Mouse (Mus musculus) CH12.LX (cell line): ENCODE data around the gene Rubcnl. TPM values are rescaled to one million over a fixed set of nuclear protein-coding genes. Genes with fewer than 3 reads are reported as not detected.

Experiments
- DNase-seq: peaks from one replicate; pipeline ENCODE4 v3.0.0-alpha.2; 2013; ENCODE audit errors: extremely low read depth
- H3K27ac ChIP-seq: 2 replicates; pipeline ENCODE4 v1.5.1; 2012; ENCODE audit warnings: low read depth, mild to moderate bottlenecking, control low read depth, moderate library complexity; ENCODE audit not compliant: insufficient read depth
- H3K27me3 ChIP-seq: replicated peaks from 2 replicates; pipeline ENCODE3; 2012; ENCODE audit warnings: inconsistent platforms
- H3K36me3 ChIP-seq, 2 experiments: replicated peaks in 1 of 2; 2 replicates each; pipeline versions ENCODE3 to v1.6.1; 2012; ENCODE audit warnings: inconsistent platforms in 1 of 2, low read length in 1 of 2, mild to moderate bottlenecking in 1 of 2, mixed read lengths in 1 of 2, moderate library complexity in 1 of 2; ENCODE audit not compliant: control insufficient read depth in 1 of 2, insufficient read depth in 1 of 2
- H3K4me1 ChIP-seq, 2 experiments: 2 replicates each; pipeline ENCODE4 v1.6.1; 2012; ENCODE audit warnings: inconsistent platforms in 1 of 2, moderate library complexity in 1 of 2; ENCODE audit not compliant: insufficient read depth in 2 of 2, control insufficient read depth in 1 of 2
- H3K4me2 ChIP-seq: 2 replicates; pipeline ENCODE4 v1.6.1; 2012; ENCODE audit warnings: low read depth, mild to moderate bottlenecking, control low read depth; ENCODE audit not compliant: poor library complexity, insufficient read depth, severe bottlenecking
- H3K4me3 ChIP-seq, 3 experiments: fragments of 150-350 bp in 1 of 3; sonication (generic) in 1 of 3; replicated peaks in 1 of 3; 2 replicates each; pipeline versions ENCODE3 to v1.5.1; 2011 to 2012; ENCODE audit warnings: low read depth in 2 of 3, low read length in 2 of 3, mild to moderate bottlenecking in 2 of 3, moderate library complexity in 2 of 3, control low read depth in 1 of 3, improper control_type of control experiment in 1 of 3, inconsistent platforms in 1 of 3, mixed read lengths in 1 of 3; ENCODE audit not compliant: poor library complexity in 1 of 3
- H3K79me2 ChIP-seq: replicated peaks from 2 replicates; pipeline ENCODE4 v1.6.1; 2012; ENCODE audit warnings: mild to moderate bottlenecking, moderate library complexity; ENCODE audit not compliant: control insufficient read depth, poor library complexity, insufficient read depth, severe bottlenecking; ENCODE audit errors: extremely low read depth
- H3K9ac ChIP-seq: 2 replicates; pipeline ENCODE4 v1.6.1; 2012; ENCODE audit warnings: low read depth, mild to moderate bottlenecking, control low read depth, moderate library complexity; ENCODE audit not compliant: insufficient read depth
- H3K9me3 ChIP-seq: replicated peaks from 2 replicates; pipeline ENCODE3; 2012; ENCODE audit warnings: low read length, inconsistent platforms, mixed read lengths
- CHD1 ChIP-seq: IDR thresholded peaks from 2 replicates; pipeline ENCODE4 v1.6.1; 2012; ENCODE audit warnings: low read depth, low read length, improper control_type of control experiment, inconsistent platforms
- CTCF ChIP-seq, 2 experiments: IDR thresholded peaks in 1 of 2; conservative IDR thresholded peaks in 1 of 2; 2 replicates each; pipeline ENCODE4 v1.5.1; 2011 to 2012; ENCODE audit warnings: low read depth in 2 of 2, low read length in 2 of 2, improper control_type of control experiment in 1 of 2, inconsistent platforms in 1 of 2, mild to moderate bottlenecking in 1 of 2, moderate library complexity in 1 of 2
- ELF1 ChIP-seq: IDR thresholded peaks from 2 replicates; pipeline ENCODE4 v1.6.1; 2014; ENCODE audit warnings: low read depth, mild to moderate bottlenecking, inconsistent platforms, low read length, improper control_type of control experiment
- MAFK ChIP-seq: IDR thresholded peaks from 2 replicates; pipeline ENCODE4 v1.6.1; 2011; ENCODE audit warnings: low read length, improper control_type of control experiment; ENCODE audit not compliant: insufficient replicate concordance
- MAX ChIP-seq: IDR thresholded peaks from 2 replicates; pipeline ENCODE4 v1.6.1; 2011; ENCODE audit warnings: low read length, improper control_type of control experiment
- MEF2A ChIP-seq: IDR thresholded peaks from 2 replicates; pipeline ENCODE4 v1.6.1; 2014; ENCODE audit warnings: low read depth, mild to moderate bottlenecking, inconsistent platforms, low read length, improper control_type of control experiment, borderline replicate concordance
- MXI1 ChIP-seq: IDR thresholded peaks from 2 replicates; pipeline ENCODE4 v1.6.1; 2011; ENCODE audit warnings: mild to moderate bottlenecking, low read depth, low read length, improper control_type of control experiment
- NELFE ChIP-seq: IDR thresholded peaks from 2 replicates; pipeline ENCODE4 v1.6.1; 2011; ENCODE audit warnings: low read depth, low read length, improper control_type of control experiment
- RAD21 ChIP-seq: IDR thresholded peaks from 2 replicates; pipeline ENCODE4 v1.6.1; 2011; ENCODE audit warnings: low read depth, mild to moderate bottlenecking, low read length, improper control_type of control experiment, moderate library complexity
- TCF12 ChIP-seq: IDR thresholded peaks from 2 replicates; pipeline ENCODE4 v1.6.1; 2014; ENCODE audit warnings: low read depth, mild to moderate bottlenecking, inconsistent platforms, low read length, improper control_type of control experiment
- USF1 ChIP-seq: IDR thresholded peaks from 2 replicates; pipeline ENCODE4 v1.6.1; 2014; ENCODE audit warnings: low read depth, mild to moderate bottlenecking, inconsistent platforms, low read length, improper control_type of control experiment
- ZNF384 ChIP-seq: IDR thresholded peaks from 2 replicates; pipeline ENCODE4 v1.6.1; 2012; ENCODE audit warnings: low read depth, low read length, improper control_type of control experiment, inconsistent platforms
- dilution Hi-C: fragments of 300-500 bp; cut with MboI; formaldehyde crosslinking; loops from 2 replicates; pipeline ENCODE4 v1.14.3; 2020; ENCODE audit warnings: low sequenced_read_pairs; ENCODE audit not compliant: extremely low pct_unique_long_range_greater_than_20kb, extremely low pct_ligation_motif_present
- in situ Hi-C: fragments of 300-500 bp; cut with MboI; formaldehyde crosslinking; loops from 3 replicates; pipeline ENCODE4 v1.14.3; 2019; ENCODE audit warnings: low sequenced_read_pairs, low pct_ligation_motif_present, low pct_unique_long_range_greater_than_20kb, mixed read lengths
- polyA plus RNA-seq: library from polyadenylated mRNA; unstranded; fragments of >175 nt; gene quantifications from 2 replicates; pipeline ENCODE4 v1.2.1, GENCODE M21; 2012; ENCODE audit warnings: low read depth; ENCODE audit not compliant: insufficient read length
- total RNA-seq, 2 experiments: library from RNA; depleted of rRNA; stranded (reverse); fragments of 300-350 nt in 1 of 2; fragments of >200 nt in 1 of 2; gene quantifications; 2 replicates each; pipeline ENCODE4 v1.2.3; 2012 to 2014

Rubcnl gene
- total and polyA plus RNA-seq, 3 experiments, result 24.7 to 27.2 (median 24.9) TPM

GRCm38 (mm10) chr14:75071091-75071490, 55.3 kb downstream of the Rubcnl start:
- no peaks in the 10 kb centered on the region for H3K79me2 ChIP-seq
- no peak overlapping the region for H3K27ac ChIP-seq
- H3K9me3 ChIP-seq, result no peaks in the 10 kb centered on the region
- in situ Hi-C loops, result loop anchor here (5.0 to 25.0 kb wide), 2 partner anchors 106 to 641 kb away; no protein-coding TSS in a partner anchor
- no peak for DNase-seq
- no peak overlapping the region for H3K4me3 ChIP-seq
- H3K4me2 ChIP-seq, result no peak overlapping the region
- dilution Hi-C loops, result no loop called here
- TF ChIP-seq MAFK, result no peak
- TF ChIP-seq MEF2A, result no peak
- TF ChIP-seq USF1, result no peak
- TF ChIP-seq RAD21, result no peak
- no peak for TF ChIP-seq TCF12
- no peak for TF ChIP-seq CTCF (conservative IDR thresholded peaks at IDR 0.05 in 1 of 2, IDR thresholded peaks at IDR 0.05 in 1 of 2; ENCODE audit: low read depth in 2 of 2, low read length in 2 of 2)
- H3K27me3 ChIP-seq, result no peaks in the 10 kb centered on the region
- H3K36me3 ChIP-seq, result no peaks in the 10 kb centered on the region
- H3K9ac ChIP-seq, result no peak overlapping the region
- H3K4me1 ChIP-seq, result peaks cover 8 to 34% of the 10 kb centered on the region in 2 experiments

GRCm38 (mm10) chr14:75075299-75076180, 59.7 kb downstream of the Rubcnl start:
- dilution Hi-C loops (no loop called here), in situ Hi-C loops (no loop called here)
- H3K4me1 ChIP-seq, result peaks cover 0 to 14% of the 10 kb centered on the region in 2 experiments; a peak in 2 of 4 replicates
- H3K4me3 ChIP-seq, result no peak overlapping the region
- H3K4me2 ChIP-seq, result no peak overlapping the region
- no peak overlapping the region for H3K9ac ChIP-seq
- H3K9me3 ChIP-seq, result no peaks in the 10 kb centered on the region
- no peaks in the 10 kb centered on the region for H3K79me2 ChIP-seq
- no peaks in the 10 kb centered on the region for H3K36me3 ChIP-seq
- H3K27ac ChIP-seq, result no peak overlapping the region
- TF ChIP-seq USF1 (no peak), NELFE (no peak)
- DNase-seq, result no peak
- H3K27me3 ChIP-seq, result no peaks in the 10 kb centered on the region

GRCm38 (mm10) chr14:75077946-75078345, 62.1 kb downstream of the Rubcnl start:
- no peak for DNase-seq
- H3K4me2 ChIP-seq, result no peak overlapping the region
- no peaks in the 10 kb centered on the region for H3K79me2 ChIP-seq
- H3K4me3 ChIP-seq, result no peak overlapping the region
- H3K36me3 ChIP-seq, result no peaks in the 10 kb centered on the region
- peaks cover 0 to 14% of the 10 kb centered on the region in 2 experiments; a peak in 2 of 4 replicates for H3K4me1 ChIP-seq
- no peak overlapping the region for H3K27ac ChIP-seq
- H3K27me3 ChIP-seq, result no peaks in the 10 kb centered on the region
- in situ Hi-C loops (no loop called here), dilution Hi-C loops (no loop called here)
- no peaks in the 10 kb centered on the region for H3K9me3 ChIP-seq
- TF ChIP-seq ZNF384 (no peak), MEF2A (no peak), MAX (no peak), ELF1 (no peak), MXI1 (no peak), CHD1 (no peak)
- H3K9ac ChIP-seq, result no peak overlapping the region

Other genes with a start within 250 kb of the Rubcnl start
- gene Lrch1, start 68.2 kb upstream of the Rubcnl start, total RNA-seq (2012; rRNA removed), result 10.3 TPM in 2 replicates
- gene Lrch1, start 68.2 kb upstream of the Rubcnl start, total RNA-seq (2014; rRNA removed), result 12.8 and 14.1 TPM in 2 replicates
- 21.6 and 23.3 TPM in 2 replicates for gene Lrch1, start 68.2 kb upstream of the Rubcnl start, polyA plus RNA-seq
- gene Lrrc63, start 114.9 kb downstream of the Rubcnl start, total RNA-seq (2012; rRNA removed), result not detected in 2 replicates
- 0.15 TPM in 1 of 2 replicates, not detected in the other for gene Lrrc63, start 114.9 kb downstream of the Rubcnl start, total RNA-seq (2014; rRNA removed)
- not detected in 2 replicates for gene Lrrc63, start 114.9 kb downstream of the Rubcnl start, polyA plus RNA-seq
- gene Lcp1, start 115.1 kb downstream of the Rubcnl start, total RNA-seq (2012; rRNA removed), result 258 and 289 TPM in 2 replicates
- gene Lcp1, start 115.1 kb downstream of the Rubcnl start, total RNA-seq (2014; rRNA removed), result 373 and 384 TPM in 2 replicates
- gene Lcp1, start 115.1 kb downstream of the Rubcnl start, polyA plus RNA-seq, result 777 and 805 TPM in 2 replicates
- gene Cpb2, start 226.3 kb downstream of the Rubcnl start, total RNA-seq (2012; rRNA removed), result not detected in 2 replicates
- not detected in 2 replicates for gene Cpb2, start 226.3 kb downstream of the Rubcnl start, total RNA-seq (2014; rRNA removed)
- gene Cpb2, start 226.3 kb downstream of the Rubcnl start, polyA plus RNA-seq, result not detected in 2 replicates